Mouse (Mus musculus) heart, postnatal 0 days (tissue): ENCODE measurements at regions not wholly inside any gene's neighbourhood (a gene's known extent, or its start where the extent isn't known, plus 50 kb on each side); places are given as distances from the start of the nearest gene placed in this dataset.

ENCODE experiments used
- CTCF ChIP-seq: IDR thresholded peaks from 2 replicates; pipeline ENCODE4 v1.5.1; 2016; ENCODE audit warnings: antibody characterized with exemption, control low read depth, low read depth
- EP300 ChIP-seq: IDR thresholded peaks from 2 replicates; pipeline ENCODE4 v1.6.1; 2016; ENCODE audit warnings: antibody characterized with exemption, low read depth

GRCm38 (mm10) chr1:107917037-107917436, 327.2 kb downstream of the Serpinb8 start:
- no peak for TF ChIP-seq CTCF
- TF ChIP-seq EP300, result peak; percentile 89
